Mouse (Mus musculus) urinary bladder, postnatal 4 days (tissue): ENCODE data around the gene Bclaf3.
A peak's percentile ranks its signal among the peaks of the same experiment; 100 is the strongest.

ENCODE experiments used
- DNase-seq, 2 experiments: peaks; one replicate each; pipeline ENCODE4 v3.0.0; 2021 to 2022; ENCODE audit warnings: low spot score in 2 of 2

Bclaf3 gene

DNA sequence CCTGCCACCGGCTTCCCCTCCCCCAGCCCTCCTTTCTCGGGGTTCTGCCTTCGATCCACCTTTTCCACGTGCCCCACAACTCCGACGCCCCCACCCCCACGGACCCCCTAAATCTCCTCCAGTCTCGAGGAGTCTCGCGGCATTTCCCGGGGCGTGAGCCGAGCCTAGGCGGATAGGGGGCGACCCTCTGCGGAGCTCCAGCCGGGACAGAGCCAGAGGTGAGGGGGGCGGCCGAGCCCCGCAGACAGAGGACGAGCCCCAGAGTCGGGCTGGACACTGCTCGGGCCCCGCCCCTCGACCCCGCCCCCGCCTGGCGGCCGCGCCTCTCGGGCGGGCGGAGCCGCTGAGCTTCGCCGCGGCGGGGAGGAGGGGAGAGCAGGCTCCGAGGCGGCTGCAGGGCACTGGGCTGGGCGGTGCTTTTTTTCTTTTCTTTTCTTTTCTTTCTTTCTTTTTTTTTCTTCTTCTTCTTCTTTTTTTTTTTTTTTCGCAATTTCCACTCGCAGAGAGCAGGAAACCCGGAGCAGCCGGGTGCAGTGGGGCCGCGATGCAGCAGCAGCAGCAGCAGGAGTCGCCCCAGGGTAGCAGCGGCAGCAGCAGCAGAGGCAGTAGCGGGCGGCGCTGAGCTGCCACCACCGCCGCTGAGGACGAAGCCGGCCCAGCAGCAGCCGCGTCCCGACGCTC lies 100.6 kb downstream of the Bclaf3 start, which contains the start of gene Sh3kbp1:
Gene Sh3kbp1, plus strand, starts transcription at position 366 of the 681 bp plus-strand sequence.
- peak; percentile 72 to 74 for DNase-seq

DNA sequence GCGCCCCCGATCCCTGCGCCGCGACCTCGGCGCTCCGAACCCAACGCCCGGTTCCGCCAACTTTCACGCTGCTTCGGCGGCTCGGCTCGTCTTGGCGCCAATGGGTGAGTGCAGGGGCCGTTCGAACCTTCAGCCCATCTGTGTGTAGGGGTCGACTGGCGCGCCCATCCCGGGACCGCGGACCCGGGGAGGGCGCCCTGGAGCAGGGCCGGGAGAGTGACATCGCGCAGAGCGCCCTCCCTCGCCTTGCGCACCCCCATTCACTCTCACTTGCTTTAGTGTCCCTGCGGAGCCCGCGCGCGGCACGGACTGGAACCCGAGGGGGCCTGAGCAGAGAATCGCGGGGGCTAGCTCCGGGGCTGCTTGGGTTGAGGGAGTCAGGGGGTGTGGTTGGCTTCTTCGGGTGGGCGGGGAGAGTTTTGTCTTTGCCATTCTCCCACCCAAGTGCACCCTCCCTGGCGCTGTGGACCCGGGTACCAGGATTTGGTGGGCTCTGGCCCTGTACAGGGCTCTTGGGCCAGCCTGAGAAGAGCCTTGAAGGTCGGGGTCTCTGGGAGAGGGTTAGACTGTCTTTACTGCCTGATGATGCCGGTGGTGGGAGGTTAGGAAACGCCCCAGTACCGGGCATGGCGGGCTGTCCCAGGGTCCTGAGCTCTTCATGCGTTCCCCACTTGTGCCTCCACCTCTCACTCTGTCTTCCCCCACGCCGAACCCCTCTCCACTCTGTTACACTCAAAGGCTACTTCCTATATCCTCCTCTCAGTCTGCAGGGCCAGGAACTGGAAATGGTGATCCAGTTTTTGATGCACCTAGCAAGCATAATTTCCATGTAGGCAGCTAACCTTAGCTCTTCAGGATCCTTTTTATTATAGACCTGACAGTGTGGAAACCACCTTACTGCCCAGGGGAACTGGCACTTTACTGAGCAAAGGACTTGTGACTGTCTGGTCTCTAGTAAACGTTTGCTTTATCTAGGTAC lies 101.4 kb downstream of the Bclaf3 start:
- no peak for DNase-seq

DNA sequence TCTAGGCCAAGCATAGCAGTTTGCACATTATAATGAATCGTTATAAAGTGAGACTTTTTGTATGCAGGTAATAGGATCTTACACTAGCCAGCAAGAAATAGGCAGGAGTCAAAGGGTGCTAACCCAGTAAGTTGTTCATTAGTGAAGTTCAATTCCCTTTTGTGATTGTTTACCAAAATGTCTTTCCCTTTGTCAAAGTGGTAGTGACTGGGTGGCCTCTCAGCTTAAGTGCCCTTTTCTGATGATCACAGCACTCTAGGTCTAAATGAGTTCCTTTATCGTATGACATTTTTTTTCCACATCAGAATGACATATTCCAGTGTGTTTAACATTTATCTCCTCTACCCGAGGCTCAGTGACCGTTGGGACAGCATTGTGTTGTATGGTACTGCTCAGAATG lies 102.1 kb downstream of the Bclaf3 start:
- DNase-seq, result no peak

DNA sequence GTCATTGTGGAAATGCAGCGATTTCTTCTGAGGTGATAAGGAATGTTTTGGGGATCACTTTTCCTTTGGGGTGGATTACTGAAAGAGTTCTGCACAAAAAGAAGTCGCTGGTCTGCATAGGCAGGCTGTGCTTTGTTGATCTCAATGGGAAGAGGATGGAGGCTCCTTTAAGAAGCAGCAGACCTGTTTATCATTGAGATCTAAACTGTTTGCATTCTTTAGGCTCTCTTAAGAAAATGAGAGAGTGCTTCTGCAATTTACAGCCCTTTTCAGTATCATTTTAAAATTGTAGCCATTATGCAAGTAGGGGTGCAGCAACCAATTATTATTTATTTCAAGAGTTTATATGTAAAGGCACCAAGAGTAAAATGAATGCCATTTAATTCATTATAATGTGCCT lies 102.7 kb downstream of the Bclaf3 start:
- no peak for DNase-seq

DNA sequence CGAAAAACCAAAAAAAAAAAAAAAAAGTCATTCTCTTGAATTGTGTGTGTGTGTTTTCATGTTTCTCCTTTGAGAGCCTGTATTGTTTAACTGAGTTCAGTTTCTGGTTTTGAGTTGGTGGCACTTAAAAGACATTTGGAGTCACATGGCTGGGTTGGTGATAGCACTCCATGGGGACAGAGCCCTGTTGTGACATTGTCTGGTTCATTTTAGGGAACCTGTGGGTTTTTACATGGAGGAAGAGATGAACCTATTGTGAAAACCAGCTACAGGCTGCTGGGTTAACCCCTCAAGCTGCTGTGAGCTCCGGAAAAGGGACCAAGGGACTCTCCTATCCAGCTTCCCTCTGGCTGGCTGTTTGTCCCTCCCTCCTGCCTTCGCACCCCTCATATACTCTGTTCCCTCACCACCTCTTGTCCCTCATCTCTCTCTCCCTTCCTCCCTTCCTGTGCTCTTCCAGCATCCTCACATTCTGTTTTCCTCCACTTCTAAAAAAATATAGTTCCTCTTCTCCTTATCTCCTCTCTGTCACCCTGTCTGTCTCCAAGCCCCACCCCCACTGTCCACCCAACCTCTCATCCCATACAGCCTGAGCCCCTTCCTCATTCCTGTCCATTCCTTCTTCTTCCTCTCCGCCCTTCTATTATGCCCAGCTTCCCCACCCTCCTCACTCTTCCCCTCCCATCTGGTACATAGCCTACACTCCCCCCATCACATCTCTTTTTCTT lies 112.2 kb downstream of the Bclaf3 start:
- no peak for DNase-seq

DNA sequence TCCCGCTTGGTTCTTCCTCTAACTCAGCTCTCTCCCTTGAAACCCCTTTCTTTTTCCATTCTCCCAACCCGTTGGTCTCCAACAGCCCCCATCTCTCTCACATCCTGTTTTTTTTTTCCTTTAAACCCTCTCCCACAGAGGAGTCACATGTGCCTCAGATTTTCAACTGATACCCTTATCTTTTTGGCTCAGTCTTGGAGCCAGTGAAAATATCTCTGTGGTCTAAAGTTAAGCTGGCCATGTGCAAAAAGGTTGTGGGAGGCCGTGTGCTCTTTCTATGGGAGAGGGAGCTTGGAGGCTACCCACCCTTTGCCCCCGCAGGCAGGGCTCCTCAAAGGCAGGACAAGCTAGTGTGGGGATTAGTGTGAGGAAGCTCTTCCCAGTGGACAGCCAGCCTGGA lies 113.5 kb downstream of the Bclaf3 start:
- DNase-seq, result no peak
